Mouse (Mus musculus) kidney, adult 2 months (tissue): ENCODE measurements at regions not wholly inside any gene's neighbourhood (a gene's known extent, or its start where the extent isn't known, plus 50 kb on each side); places are given as distances from the start of the nearest gene placed in this dataset.
A peak's percentile ranks its signal among the peaks of the same experiment; 100 is the strongest.

Source experiments
- DNase-seq: peaks from one replicate; pipeline ENCODE4 v3.0.0; 2021
- H3K27ac ChIP-seq: fragments of 200-500 bp; 2 replicates; pipeline ENCODE4 v1.5.1; 2012; ENCODE audit warnings: low read depth, low read length, control low read depth, inconsistent platforms; ENCODE audit not compliant: insufficient read depth
- H3K27me3 ChIP-seq: fragments of 200-500 bp; replicated peaks from 2 replicates; pipeline ENCODE4 v1.6.1; 2012; ENCODE audit warnings: mild to moderate bottlenecking, moderate library complexity, low read length, inconsistent platforms; ENCODE audit not compliant: control insufficient read depth, insufficient read depth
- H3K36me3 ChIP-seq: fragments of 200-500 bp; 2 replicates; pipeline ENCODE4 v1.6.1; 2012; ENCODE audit warnings: mild to moderate bottlenecking, moderate library complexity, low read length, inconsistent platforms; ENCODE audit not compliant: control insufficient read depth, insufficient read depth
- H3K4me1 ChIP-seq: fragments of 200-500 bp; 2 replicates; pipeline ENCODE4 v1.6.1; 2011; ENCODE audit warnings: low read length; ENCODE audit not compliant: control insufficient read depth, insufficient read depth
- H3K4me3 ChIP-seq: fragments of 200-500 bp; 2 replicates; pipeline ENCODE4 v1.5.1; 2011; ENCODE audit warnings: mild to moderate bottlenecking, low read depth, low read length, control low read depth; ENCODE audit not compliant: insufficient read depth
- CTCF ChIP-seq: fragments of 200-500 bp; conservative IDR thresholded peaks from 2 replicates; pipeline ENCODE4 v1.5.1; 2011; ENCODE audit warnings: low read depth, mild to moderate bottlenecking, control low read depth, low read length, moderate library complexity, mixed read lengths; ENCODE audit not compliant: insufficient read depth, insufficient read length
- POLR2A ChIP-seq: fragments of 200-500 bp; IDR thresholded peaks from one replicate; pipeline ENCODE4 v1.6.1; 2011; ENCODE audit warnings: low read depth, low read length, control low read depth
- WGBS: fragments of 180-500 bp; shearing (Covaris S2); methylation state at CpG from one replicate; pipeline ENCODE4 v1.1.7; 2018; 5-methylcytosine and 5-hydroxymethylcytosine counted together

DNA sequence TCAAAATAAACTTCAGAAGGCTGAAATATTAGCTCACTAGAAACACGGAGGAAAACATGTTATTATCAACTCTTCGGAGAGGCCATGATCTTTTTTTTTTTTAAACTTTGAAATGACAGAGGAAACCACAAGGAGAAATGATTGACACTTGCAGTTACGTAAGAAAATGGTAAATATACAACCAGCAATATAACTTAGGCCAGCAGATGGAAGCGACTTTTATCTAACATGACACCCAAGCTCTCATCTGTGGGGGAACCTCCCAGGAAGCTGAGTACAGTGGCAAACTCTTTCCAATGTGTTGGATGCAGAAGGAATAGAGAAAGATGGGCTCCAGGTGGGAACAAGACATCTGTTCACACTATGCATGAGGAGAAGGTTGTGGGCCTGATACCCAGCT lies 104.2 kb downstream of the Gm5426 start:
- 83% methylated on average over 4 of the region's 4 CpGs for WGBS
- Histone ChIP-seq H3K36me3 (no peaks in the 10 kb centered on the region), H3K27ac (no peak overlapping the region), H3K27me3 (no peaks in the 10 kb centered on the region), H3K4me1 (no peaks in the 10 kb centered on the region), H3K4me3 (no peak overlapping the region)
- TF ChIP-seq CTCF, result no peak
- TF ChIP-seq POLR2A, result no peak
- no peak for DNase-seq

DNA sequence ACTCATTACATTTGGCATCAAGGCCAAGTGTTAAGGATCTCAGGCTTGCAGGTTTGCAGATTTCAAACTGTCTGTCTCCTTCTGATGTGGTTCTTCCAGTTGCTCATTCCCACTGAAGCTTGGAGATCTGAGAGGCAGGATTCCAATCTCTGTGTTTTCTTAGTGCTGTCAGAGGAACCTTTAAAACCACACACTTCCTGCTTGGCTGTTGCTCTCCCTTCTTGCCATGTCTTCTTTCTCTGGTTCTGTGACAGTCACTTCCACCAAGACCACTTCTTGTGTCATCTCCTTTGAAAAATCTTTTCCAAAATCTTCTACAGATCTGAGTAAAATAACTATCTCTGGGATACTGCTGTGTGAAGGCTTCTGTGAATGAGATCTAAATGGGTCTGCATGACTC lies 117.3 kb downstream of the Gm5426 start:
- no peak for DNase-seq
- TF ChIP-seq CTCF, result no peak
- no peaks in the 10 kb centered on the region for H3K27me3 ChIP-seq
- no peaks in the 10 kb centered on the region for H3K36me3 ChIP-seq
- no peak overlapping the region for H3K27ac ChIP-seq
- H3K4me3 ChIP-seq, result no peak overlapping the region
- H3K4me1 ChIP-seq, result no peaks in the 10 kb centered on the region

DNA sequence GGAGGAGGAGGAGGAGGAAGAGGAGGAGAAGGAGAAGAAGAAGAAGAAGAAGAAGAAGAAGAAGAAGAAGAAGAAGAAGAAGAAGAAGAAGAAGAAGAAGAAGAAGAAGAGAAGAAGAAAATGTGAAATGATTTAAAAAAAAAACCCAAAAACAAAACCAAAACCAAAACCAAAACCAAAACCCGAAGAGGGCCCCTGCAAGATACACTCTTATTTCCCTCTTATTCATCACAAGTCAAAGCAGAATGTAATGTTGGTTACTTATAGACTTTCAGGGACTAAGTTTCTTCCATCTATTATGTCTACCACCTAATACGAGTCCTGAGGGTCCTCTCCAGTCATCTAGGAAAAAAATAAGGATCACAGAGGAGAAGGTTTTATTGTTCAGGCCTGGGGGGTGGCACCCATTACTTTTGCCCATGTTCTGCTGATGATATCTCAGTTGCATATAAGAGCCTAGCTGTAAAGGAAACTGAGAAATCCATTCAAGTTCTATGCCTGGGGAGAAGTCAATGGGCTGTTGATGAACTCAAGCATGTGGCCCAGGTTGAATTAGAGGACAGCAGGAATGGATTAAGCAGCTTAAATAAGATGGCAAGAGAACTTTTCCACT lies 118.0 kb downstream of the Gm5426 start:
- TF ChIP-seq CTCF, result no peak
- no peak for TF ChIP-seq POLR2A
- WGBS, result 87% methylated on average over 2 of the region's 2 CpGs

DNA sequence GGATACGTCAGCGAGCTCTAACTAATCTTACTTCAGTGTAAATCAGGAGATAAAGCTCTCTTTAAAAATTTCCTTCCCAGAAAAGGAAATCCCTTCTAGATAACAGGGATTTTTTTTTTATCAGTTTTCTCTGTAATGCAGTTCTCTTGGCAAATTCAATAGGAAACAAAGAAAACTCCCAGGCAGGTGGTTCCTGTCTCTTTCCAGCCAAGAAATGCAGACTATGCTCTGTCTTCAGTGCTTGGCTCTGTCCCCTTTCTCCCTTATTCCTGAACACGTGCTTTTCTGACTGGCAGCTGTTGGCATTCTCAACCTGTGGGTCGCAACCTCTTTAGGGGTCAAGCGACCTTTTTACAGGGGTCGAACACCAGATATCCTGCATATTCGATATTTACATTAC lies 121.5 kb downstream of the Gm5426 start:
- DNase-seq, result peak; percentile 68
- H3K4me1 ChIP-seq, result no peaks in the 10 kb centered on the region
- 76% methylated on average over 7 of the region's 7 CpGs for WGBS
- H3K36me3 ChIP-seq, result no peaks in the 10 kb centered on the region
- no peak overlapping the region for H3K4me3 ChIP-seq
- H3K27me3 ChIP-seq, result no peaks in the 10 kb centered on the region
- TF ChIP-seq POLR2A (no peak), CTCF (no peak)
- no peak overlapping the region for H3K27ac ChIP-seq

More for the DNA sequence above, 118.0 kb downstream of the Gm5426 start:
- H3K27me3 ChIP-seq, result no peaks in the 10 kb centered on the region
- H3K27ac ChIP-seq, result no peak overlapping the region
- H3K4me3 ChIP-seq, result no peak overlapping the region
- DNase-seq, result no peak
- no peaks in the 10 kb centered on the region for H3K36me3 ChIP-seq
- H3K4me1 ChIP-seq, result no peaks in the 10 kb centered on the region

DNA sequence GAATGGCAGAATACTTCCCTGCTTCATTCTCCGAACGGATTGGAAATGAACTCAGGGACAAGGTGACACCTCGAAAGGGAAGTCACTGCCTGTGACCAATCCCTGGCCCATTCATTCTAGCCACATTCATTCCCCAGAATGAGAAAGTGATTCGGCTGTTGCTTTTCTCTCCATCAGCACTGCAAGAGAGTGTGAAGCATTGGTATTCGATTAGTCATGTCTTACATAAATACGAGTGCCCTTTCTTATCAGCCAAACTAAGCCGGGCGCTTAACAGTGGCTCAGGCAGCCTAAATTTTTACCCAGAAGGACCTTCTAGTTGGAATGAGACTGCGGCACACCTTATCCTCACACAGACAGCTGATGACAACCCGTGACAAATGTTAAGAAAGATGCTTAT lies 122.8 kb downstream of the Gm5426 start:
- no peaks in the 10 kb centered on the region for H3K27me3 ChIP-seq
- TF ChIP-seq POLR2A, result no peak
- no peak for TF ChIP-seq CTCF
- no peaks in the 10 kb centered on the region for H3K36me3 ChIP-seq
- no peak overlapping the region for H3K4me3 ChIP-seq
- no peak overlapping the region for H3K27ac ChIP-seq
- DNase-seq, result no peak
- no peaks in the 10 kb centered on the region for H3K4me1 ChIP-seq
- WGBS, result 95% methylated on average over 10 of the region's 10 CpGs

DNA sequence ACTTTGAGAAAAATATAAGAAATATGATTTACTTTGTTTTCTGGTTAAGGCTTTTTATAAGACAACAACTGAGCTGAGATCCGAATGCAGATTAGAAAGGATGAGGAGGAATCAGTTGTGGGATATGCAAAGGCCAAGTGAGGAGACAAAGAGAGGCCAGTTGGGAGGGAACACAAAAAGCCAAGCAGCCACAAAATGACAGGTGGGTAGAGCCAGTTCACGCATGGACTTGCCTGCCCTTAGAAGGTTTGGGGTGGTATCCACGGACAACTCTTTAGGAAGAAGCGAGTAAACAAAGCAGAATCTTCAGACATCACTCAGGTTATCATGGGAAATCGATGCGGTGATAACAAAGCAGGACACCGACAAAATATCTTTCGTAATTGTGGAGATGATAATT lies 123.2 kb downstream of the Gm5426 start:
- no peak overlapping the region for H3K4me3 ChIP-seq
- H3K27ac ChIP-seq, result no peak overlapping the region
- H3K36me3 ChIP-seq, result no peaks in the 10 kb centered on the region
- no peak for DNase-seq
- WGBS, result 96% methylated on average over 8 of the region's 8 CpGs
- no peaks in the 10 kb centered on the region; the same call in 1 of the 2 replicates for H3K4me1 ChIP-seq
- TF ChIP-seq POLR2A (no peak), CTCF (no peak)
- H3K27me3 ChIP-seq, result no peaks in the 10 kb centered on the region

DNA sequence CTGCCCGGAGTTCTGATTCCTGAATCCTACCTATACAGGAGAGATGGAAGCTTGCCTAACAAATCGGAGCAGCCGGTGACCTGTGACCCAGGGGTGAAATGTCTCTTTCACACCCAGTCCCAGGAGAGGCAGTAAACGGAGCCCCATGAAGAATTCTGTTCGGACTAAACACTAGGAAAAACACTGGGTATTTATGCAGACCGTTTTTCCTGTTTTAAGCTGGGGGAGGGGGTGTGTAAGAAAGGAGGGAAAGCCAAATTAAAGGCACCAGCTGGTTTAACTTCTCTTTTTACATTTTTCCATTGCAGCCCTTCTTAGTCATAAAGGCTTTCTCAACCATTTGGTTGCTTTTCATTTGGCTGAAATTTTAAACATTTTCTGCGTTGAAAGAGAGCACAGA lies 127.1 kb downstream of the Gm5426 start:
- DNase-seq, result peak; percentile 49
- WGBS, result 13% methylated on average over 7 of the region's 7 CpGs
- no peak overlapping the region for H3K4me3 ChIP-seq
- H3K27ac ChIP-seq, result no peak overlapping the region
- TF ChIP-seq POLR2A (no peak), CTCF (no peak)
- no peaks in the 10 kb centered on the region for H3K36me3 ChIP-seq
- peaks cover 3% of the 10 kb centered on the region; the same call in 1 of the 2 replicates for H3K4me1 ChIP-seq
- H3K27me3 ChIP-seq, result no peaks in the 10 kb centered on the region
